Mouse (Mus musculus): ENCODE measurements around the gene Akap6.
A peak's percentile ranks its signal among the peaks of the same experiment; 100 is the strongest.

Gene Akap6

DNA sequence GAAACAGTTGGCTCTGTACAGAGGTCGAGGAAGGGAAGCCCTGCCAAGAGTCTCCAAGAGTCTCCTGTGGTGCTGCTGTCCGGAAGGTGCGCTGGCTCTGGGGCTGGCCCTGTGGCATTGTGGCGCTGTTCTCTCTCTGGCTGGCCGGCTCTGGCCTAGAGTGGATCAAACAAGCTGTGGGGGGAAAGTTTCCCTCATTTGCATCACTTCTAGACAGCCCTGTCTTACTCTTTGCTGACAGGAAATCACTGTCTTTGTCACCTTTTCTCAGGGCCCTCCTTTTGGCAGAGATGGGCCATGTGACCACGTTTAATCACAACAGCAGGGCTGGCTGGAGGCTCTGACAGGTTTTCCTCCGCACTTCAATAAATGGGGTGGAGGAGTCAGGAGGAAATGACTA lies 333.6 kb downstream of the Akap6 start:
- peak; percentile 77 for DNase-seq (ENCODE audit: inconsistent ontology term)

GRCm38 (mm10) chr12:53033404-53033913 lies 334.3 kb downstream of the Akap6 start:
- DNase-seq (ENCODE audit: inconsistent ontology term), result peak; percentile 79

DNA sequence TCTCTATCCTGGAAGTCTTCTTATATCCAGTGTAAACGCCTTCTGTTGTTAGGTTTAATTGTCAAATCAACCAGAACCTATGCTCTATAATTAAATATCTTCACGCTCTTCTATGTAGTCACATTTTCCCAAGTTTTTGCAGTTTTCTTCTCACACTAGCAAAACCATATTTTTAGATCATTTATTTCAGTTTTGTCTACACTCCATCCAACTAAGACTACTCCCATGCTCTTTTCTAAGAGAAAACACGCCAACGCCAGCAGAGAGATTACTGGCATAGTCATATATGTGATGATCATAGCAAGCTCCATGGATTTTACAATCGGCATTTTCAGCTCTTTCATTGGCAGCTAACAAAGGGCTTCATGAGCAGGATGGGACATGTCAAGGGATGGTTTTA lies 341.5 kb downstream of the Akap6 start:
- no peak for DNase-seq (ENCODE audit: inconsistent ontology term)

DNA sequence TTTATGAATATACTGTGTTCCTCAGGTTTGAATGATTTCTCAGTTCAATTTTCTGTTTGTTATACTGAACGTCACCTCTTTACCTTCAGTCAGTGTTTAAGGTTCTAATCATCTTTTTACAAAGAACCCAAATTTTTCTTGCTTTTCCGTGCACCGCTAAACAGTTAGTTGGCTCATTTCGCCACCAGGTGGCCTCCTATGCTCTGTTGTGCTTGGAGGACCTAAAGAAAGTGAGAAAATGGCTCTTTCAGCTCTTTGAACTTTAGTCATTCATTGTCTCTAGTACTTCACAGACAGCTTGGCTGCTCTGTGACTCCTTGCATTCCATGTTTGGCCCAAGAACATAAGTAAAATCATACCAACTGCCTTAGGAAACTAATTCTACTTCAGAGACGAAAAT lies 343.6 kb downstream of the Akap6 start:
- peak; percentile 58 for DNase-seq (ENCODE audit: inconsistent ontology term)

DNA sequence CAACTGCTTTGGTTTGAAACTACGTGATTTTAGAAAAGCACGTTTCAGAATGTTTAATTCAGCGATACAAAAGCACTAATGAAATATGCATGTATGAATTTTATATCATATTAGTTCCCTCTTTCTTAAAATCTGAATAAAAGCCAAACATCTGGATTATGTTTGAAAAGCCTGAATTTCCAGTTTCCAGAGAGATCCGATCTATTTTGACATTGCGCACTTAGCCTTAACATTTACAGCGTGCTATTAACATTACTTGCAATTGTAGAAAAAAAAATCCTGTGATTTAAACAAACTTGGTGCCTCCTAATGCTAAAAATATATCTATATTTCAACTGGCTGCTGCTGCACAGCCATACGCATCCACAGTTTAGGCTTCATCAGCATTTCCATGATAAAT lies 358.4 kb downstream of the Akap6 start:
- no peak for DNase-seq (ENCODE audit: inconsistent ontology term)

DNA sequence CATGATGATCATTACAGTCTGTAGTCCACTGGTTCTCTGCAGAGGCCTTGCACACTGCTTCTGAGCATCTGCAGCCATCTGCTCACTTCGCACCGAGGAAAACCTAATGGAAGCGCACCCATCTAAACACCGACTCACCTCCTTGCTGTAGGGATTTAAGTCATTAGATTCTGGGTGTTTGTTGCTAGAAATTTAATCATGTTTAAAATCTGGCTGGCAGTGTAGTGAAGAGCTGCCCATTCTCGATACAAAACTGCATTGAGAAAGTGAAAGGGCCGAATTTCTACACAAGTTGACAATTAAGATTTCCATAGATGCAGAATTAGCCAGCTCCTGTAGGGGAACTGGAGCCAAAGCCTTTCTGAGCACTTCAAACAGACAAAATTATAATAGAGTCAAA lies 361.7 kb downstream of the Akap6 start:
- DNase-seq (ENCODE audit: inconsistent ontology term), result peak; percentile 44

GRCm38 (mm10) chr12:53061466-53062124 lies 362.4 kb downstream of the Akap6 start:
- DNase-seq (ENCODE audit: inconsistent ontology term), result peak; percentile 92

DNA sequence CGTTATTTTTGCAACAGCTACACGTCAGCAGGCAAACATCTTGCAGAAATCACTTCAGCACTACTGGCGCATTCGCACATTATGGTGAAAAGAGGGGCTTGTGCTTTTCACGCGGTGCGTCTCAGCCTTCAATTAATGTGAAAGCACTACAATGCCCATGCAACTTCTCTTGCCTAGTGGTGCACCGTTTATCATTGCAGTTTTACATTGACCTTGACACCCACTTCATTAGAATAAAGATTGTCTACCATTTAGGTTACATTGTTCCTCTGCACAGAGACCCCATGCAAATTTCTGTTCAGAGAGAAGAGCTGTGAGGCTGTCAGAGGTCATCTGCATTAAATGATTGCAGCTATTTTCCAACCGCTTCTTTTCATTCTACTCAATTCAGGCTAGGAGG lies 363.8 kb downstream of the Akap6 start:
- DNase-seq (ENCODE audit: inconsistent ontology term), result no peak

- no peak for DNase-seq (ENCODE audit: inconsistent ontology term)
These were observed 365.1 kb downstream of the Akap6 start for GRCm38 (mm10) chr12:53064241-53064760.

DNA sequence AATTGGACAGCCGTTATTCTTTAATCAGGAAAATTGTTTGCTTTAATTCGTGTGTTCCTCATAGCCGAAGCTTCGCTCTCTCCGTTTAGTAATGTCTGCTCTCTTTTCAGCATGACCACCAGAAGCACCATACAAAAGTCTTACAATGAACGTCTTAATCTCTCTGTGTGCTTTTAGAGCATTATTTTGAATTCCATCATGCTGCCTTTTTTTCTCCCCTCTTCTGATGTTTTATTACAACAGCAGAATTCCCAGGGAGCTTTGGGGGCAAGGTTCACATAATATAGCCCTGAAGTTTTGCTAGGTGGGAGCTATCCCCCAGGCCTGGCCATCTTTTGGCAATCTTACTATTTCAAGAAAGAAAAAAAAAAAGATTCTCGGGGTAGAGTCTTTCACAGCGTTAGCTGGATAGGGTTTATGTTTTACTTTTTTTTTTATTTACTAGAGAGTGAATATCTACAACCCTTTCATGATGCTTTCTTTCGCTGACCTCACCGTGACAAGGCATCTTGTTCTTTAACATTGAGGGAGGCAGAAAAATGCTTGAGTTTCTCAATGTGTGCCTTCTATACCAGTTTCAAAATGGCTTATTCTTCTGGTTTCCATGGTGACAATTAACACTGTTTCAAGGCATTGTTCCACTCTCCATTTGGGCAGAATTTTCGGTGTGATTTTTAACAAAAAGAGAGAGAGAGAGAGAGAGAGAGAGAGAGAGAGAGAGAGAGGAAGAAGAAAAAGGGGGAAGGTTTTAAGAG lies 366.0 kb downstream of the Akap6 start:
- no peak for DNase-seq (ENCODE audit: inconsistent ontology term)

DNA sequence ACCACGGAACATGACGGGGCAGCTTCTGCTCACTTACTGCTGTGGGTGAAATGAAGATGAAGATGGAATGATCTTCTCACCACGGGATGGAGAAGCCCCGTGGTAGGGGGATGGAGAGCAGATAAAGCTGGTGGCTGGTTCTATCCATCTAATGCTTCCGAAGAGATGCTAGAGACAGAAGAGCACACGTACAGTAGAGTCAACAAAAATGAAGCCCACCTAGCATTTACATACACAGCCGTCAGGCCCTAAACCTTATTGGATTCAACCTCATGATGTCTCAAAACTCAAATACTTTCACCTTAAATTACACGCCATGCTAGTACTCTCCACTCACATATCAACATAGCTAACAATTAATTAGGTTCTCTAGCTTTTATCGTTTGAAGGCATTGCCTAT lies 367.1 kb downstream of the Akap6 start:
- DNase-seq (ENCODE audit: inconsistent ontology term), result no peak

DNA sequence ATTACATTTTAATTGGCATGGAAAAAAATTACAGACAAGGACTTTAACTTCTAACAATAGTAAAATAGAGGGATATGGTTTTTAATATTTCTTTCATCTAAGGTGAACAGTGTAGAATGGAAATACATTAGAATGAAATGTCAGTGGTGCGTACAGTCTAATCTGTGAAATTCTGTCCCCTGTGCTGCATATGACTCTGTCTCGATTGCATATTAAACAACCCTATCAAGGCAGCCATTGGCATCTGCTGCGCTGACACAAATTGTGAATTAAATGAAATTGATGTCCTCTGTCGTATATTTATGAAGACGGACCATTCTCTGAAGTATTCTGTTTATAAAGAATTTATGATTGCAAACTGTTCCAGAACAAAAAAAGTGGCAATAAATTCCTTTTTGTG lies 371.7 kb downstream of the Akap6 start:
- no peak for DNase-seq (ENCODE audit: inconsistent ontology term)

GRCm38 (mm10) chr12:53076595-53077400 lies 377.6 kb downstream of the Akap6 start:
- no peak for DNase-seq (ENCODE audit: inconsistent ontology term)

- peak; percentile 42 for DNase-seq (ENCODE audit: inconsistent ontology term)
These were observed 386.6 kb downstream of the Akap6 start for GRCm38 (mm10) chr12:53085789-53086188.

- no peak for DNase-seq (ENCODE audit: inconsistent ontology term)
These were observed 413.1 kb downstream of the Akap6 start for GRCm38 (mm10) chr12:53112276-53112675.

DNA sequence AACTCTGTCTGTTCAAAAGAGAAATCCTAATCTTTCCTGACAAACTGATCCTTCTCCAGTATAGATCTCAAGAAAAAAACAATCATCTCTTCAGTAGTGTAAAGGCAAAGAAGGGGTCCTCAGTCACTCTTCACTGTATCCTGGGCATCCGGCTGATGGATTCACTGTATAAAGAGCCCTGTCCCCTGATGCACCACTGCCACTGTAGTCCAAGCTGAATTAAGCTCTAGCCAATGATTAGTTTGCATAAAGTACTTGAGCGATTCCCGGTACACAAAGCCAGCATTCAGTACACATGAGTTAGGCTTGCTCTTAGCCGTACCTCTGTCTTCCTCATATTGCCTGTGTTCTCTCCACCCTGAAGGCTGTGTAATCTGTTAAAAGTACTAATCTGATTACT lies 420.2 kb downstream of the Akap6 start:
- no peak for DNase-seq (ENCODE audit: inconsistent ontology term)

DNA sequence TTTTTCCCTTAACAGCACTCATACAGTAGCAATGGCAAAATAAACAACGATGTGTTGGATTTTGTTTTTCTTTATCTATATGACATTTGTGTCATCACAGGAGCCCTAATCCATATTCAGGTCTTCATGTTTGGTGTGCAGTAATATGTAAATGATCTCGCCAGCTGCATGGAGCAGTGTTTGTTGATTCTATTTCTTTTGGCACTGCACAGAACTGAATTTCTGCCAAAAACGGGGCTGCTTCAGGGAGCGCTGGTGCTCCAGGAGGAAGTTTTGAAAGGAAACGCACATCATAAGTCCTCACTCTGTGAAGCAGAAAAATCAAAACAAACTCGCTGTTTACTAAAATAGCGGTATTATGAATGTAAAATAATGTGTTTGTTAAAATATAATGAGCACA lies 424.9 kb downstream of the Akap6 start:
- peak; percentile 52 for DNase-seq (ENCODE audit: inconsistent ontology term)

GRCm38 (mm10) chr12:53124696-53125095 lies 425.5 kb downstream of the Akap6 start:
- DNase-seq (ENCODE audit: inconsistent ontology term), result no peak

GRCm38 (mm10) chr12:53125286-53125685 lies 426.1 kb downstream of the Akap6 start:
- no peak for DNase-seq (ENCODE audit: inconsistent ontology term)

DNA sequence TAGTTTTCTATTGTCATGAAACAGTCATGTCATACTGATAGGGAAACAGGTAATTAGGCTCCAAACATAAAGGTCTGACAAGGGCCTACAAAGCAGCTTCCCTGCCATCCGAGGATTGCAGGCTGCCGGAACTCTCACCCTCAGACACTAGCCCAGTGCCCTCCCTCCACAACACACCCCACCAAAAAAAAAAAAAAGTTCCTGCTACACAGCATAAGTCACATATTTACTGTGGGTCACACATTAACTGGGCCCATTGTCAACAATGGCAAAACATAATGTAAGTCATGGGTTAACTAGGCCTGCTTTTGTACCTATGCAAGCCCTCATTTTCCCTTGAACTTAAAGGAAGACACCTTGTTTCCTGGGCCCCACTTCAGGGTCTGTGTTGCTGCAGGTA lies 435.0 kb downstream of the Akap6 start:
- no peak for DNase-seq (ENCODE audit: inconsistent ontology term)

DNA sequence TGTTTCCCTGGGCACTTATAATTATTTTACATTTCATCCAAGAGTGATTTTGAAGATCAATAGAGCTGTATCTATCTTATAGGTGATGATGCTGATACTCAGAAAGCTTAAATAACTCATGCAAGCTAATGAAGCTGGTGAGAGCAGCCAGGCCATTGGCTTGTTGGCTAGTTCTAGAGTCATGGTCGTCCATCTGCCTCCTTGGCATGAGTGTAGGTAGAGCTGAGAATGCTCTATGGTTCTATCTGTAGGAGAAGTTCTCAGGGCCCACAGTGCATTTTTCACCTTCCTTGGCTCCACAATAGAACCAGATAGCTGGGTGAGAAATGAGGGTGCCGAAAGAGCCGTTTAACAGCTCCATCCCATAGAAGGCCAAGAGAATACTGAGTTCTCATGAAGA lies 438.1 kb downstream of the Akap6 start:
- no peak for DNase-seq (ENCODE audit: inconsistent ontology term)

DNA sequence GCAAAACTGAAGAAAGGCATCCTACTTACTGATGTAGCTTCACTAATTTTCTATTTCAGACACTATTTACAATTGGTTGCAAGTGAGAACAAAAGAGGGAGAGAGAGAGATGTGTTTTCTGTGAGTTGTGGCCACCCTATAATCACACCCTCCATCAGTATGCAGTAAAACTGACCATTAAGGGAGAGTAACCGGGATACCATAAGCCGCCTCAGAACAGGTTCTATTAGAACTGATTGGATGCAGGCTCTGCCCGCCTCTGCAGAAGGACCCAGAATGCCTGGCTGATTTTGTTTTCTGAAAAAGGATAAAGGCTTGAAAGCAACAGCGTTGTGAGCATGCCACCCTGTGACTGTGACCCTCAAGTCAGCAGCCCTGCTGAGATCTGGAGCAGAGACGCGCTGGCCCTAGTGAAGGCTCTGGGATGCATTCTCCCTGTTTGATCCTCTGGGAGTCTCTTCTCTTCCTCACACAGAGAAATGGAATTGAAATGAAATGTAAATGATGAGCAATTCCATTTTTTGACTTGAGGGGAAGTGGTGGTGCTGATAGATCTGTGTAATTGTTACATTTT lies 445.0 kb downstream of the Akap6 start:
- DNase-seq (ENCODE audit: inconsistent ontology term), result no peak
